Mouse (Mus musculus): Measurements from ENCODE around the gene Gpr61.

- TF ChIP-seq CTCF (IDR thresholded peaks at IDR 0.05; ENCODE audit: extremely low read depth, insufficient read length, insufficient replicate concordance, low read depth, low read length) (peak; percentile 91; the same call in 1 of the 2 replicates), POLR2A (IDR thresholded peaks at IDR 0.05; ENCODE audit: low read depth, low read length) (no peak)
These were observed 49.1 kb upstream of the Gpr61 start for GRCm38 (mm10) chr3:108203621-108204325.

All from small intestine, adult 2 months (tissue).